Mouse (Mus musculus) left cerebral cortex, adult 6 months (tissue): ENCODE results near the gene Gm26657. TPM values are rescaled to one million over a fixed set of nuclear protein-coding genes. Genes with fewer than 3 reads are reported as not detected.

Experiments
- long read RNA-seq, 2 experiments: library from polyadenylated mRNA; unstranded; transcript quantifications; one replicate each; pipeline ENCODE4 v2.0.0; 2019 to 2020
- polyA plus RNA-seq: library from polyadenylated mRNA; unstranded; fragments of <200 nt; fragmentation: Nextera tagmentation; gene quantifications from 2 replicates; pipeline ENCODE4 v1.2.3, GENCODE M21; 2021

Gm26657 gene
- polyA plus RNA-seq, result not detected in 2 replicates
- long read RNA-seq, experiment 1, result 0 reads
- long read RNA-seq, experiment 2, result 0 reads

GRCm38 (mm10) chr4:56740020-56740485 lies at the start of gene Gm26657:
Gm26657 (plus strand) TSS chr4:56740070.

GRCm38 (mm10) chr4:56741041-56741493 lies 1.2 kb downstream of the Gm26657 start, which contains the start of gene Actl7b:
Actl7b (minus strand) TSS chr4:56741443.

GRCm38 (mm10) chr4:56743363-56744195 lies 3.7 kb downstream of the Gm26657 start, which contains the start of gene Actl7a:
Actl7a (plus strand) TSS chr4:56743413.

Other genes starting within 250 kb of the Gm26657 start
- gene Actl7b, start 1.4 kb downstream of the Gm26657 start, polyA plus RNA-seq, result not detected in 2 replicates
- not detected in 2 replicates for gene Actl7a, start 3.3 kb downstream of the Gm26657 start, polyA plus RNA-seq
- gene Elp1, start 62.3 kb downstream of the Gm26657 start, polyA plus RNA-seq, result 16.5 and 16.7 TPM in 2 replicates
- 7.2 and 9.1 TPM in 2 replicates for gene Fam206a, start 62.3 kb downstream of the Gm26657 start, polyA plus RNA-seq
- gene Ctnnal1, start 125.1 kb downstream of the Gm26657 start, polyA plus RNA-seq, result 3.3 and 3.9 TPM in 2 replicates
- 3.3 and 7.9 TPM in 2 replicates for gene Tmem245, start 207.4 kb downstream of the Gm26657 start, polyA plus RNA-seq